Mouse (Mus musculus): ENCODE measurements around the gene Cyp2d9.

DNA sequence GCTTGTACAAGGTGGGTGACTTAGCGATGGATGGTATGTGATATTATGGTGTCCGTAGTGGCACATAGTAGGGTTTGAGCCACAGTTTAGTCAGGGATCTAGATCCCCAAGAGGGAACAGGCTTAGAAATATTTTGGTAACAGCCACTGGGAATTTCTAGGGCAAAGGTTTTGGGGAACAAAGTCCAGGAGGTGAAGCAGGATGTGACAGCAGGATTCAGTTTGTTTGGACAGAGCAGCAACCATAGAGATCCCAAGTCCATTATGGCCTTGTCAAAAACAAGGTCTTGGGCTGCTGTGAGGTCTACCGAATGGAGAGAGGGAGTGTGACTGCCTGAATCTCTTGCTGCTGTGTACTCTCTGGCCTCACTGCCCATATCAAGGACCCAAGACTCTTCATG is 10.4 kb downstream of the Cyp2d9 start:
- TF ChIP-seq CTCF (IDR thresholded peaks at IDR 0.05; ENCODE audit: low read depth) (no peak), EP300 (IDR thresholded peaks at IDR 0.05; ENCODE audit: low read depth) (no peak)
